In the genomic region with DNA sequence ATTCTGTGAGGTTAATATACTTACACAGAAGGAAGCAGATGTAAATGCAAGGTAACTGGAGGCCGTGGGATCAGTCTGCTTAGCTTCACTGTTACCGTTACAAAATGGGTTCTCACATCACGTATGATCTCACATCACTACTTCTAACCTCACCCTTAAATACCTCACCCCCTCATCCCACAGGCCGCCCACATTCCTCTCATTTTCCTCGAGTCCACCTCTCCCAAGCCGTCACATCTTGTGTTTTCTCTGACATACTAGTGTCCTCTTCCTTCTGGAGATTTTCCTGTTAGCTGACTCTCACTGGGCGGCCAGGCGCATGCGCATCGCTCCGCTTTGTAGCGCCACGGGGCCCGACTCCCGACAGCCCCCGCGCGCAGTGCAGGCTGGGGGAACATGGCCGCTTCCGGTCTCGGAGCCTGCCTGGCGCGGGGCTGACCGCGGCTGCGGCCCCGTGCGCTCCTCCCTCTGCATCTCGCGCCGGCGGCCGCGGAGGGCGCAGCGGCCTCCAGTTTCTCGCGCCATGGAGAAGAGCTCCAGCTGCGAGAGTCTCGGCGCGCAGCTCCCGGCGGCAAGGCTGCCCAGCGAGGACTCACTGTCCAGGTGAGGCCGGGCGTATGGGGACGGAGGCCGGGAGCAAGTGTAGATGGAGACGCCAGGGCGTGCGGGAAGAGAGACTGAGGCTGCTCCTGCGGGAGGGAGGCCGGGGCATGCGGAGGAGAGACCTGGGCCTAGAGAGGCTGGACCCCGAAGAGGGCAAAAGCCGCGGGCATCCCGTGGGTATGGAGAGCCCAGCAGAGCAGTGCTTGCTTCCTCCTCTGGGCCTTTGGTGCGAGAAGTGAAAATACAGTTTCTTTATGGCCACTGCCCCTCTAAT, we compare ENCODE assay signal across 8 mouse cellular contexts. TPM values are rescaled to one million over a fixed set of nuclear protein-coding genes. Genes with fewer than 3 reads are reported as not detected.
A peak's percentile ranks its signal among the peaks of the same experiment; 100 is the strongest.
DNase-seq lines count a peak whose midpoint lies in the region; ATAC-seq and TF ChIP-seq lines count a peak whose summit lies in the region.

No protein-coding gene starts in this region.

- TF ChIP-seq CTCF in MEL (IDR thresholded peaks at IDR 0.05 in 2 of 3, conservative IDR thresholded peaks at IDR 0.05 in 1 of 3; ENCODE audit: control insufficient read depth in 1 of 3, insufficient read depth in 1 of 3, low read depth in 2 of 3, low read length in 3 of 3, poor library complexity in 1 of 3, severe bottlenecking in 1 of 3), result peak in 1 of 3 experiments; percentile 10; a peak in 1 of 6 replicates
- no peak for TF ChIP-seq CTCF in cerebellum, adult 2 months (IDR thresholded peaks at IDR 0.05; ENCODE audit: borderline replicate concordance, insufficient read depth, low read depth, low read length)
- peak; percentile 41 for TF ChIP-seq CTCF in lung, postnatal 0 days (IDR thresholded peaks at IDR 0.05)

- peak; percentile 99 for ATAC-seq in lung, postnatal 0 days

- peak overlapping the region; percentile 66 for H3K27ac ChIP-seq in MEL (ENCODE audit: control insufficient read depth, low read depth, low read length)
- peak overlapping the region; percentile 91 for H3K27ac ChIP-seq in cerebellum, adult 2 months (ENCODE audit: insufficient read depth, low read length)
- H3K27ac ChIP-seq in hindbrain, embryonic 10.5 days, result peak overlapping the region; percentile 99
- H3K27ac ChIP-seq in lung, postnatal 0 days (ENCODE audit: low read length), result peak overlapping the region; percentile 96

- no peaks in the 10 kb centered on the region for H3K27me3 ChIP-seq in MEL (ENCODE audit: control insufficient read depth in 1 of 2, insufficient read depth in 2 of 2, low read length in 2 of 2)
- no peaks in the 10 kb centered on the region for H3K27me3 ChIP-seq in cerebellum, adult 2 months (ENCODE audit: control insufficient read depth, insufficient read depth, low read length)
- H3K27me3 ChIP-seq in hindbrain, embryonic 10.5 days (ENCODE audit: insufficient read depth, poor library complexity, severe bottlenecking), result no peaks in the 10 kb centered on the region
- H3K27me3 ChIP-seq in lung, postnatal 0 days (replicated peaks; ENCODE audit: insufficient read depth, low read length), result no peaks in the 10 kb centered on the region

- H3K79me2 ChIP-seq in MEL (ENCODE audit: control insufficient read depth, insufficient read depth, low read length, poor library complexity), result peaks cover 42% of the 10 kb centered on the region

- TF ChIP-seq POLR2A in MEL (IDR thresholded peaks at IDR 0.05; ENCODE audit: control insufficient read depth in 1 of 2, insufficient read depth in 1 of 2, low read depth in 1 of 2, low read length in 2 of 2, poor library complexity in 1 of 2), result peak; percentile 100
- peak; percentile 74 for TF ChIP-seq POLR2A in cerebellum, adult 2 months (IDR thresholded peaks at IDR 0.05; ENCODE audit: borderline replicate concordance, insufficient read depth, low read length)

- H3K4me3 ChIP-seq in MEL (ENCODE audit: control insufficient read depth in 1 of 2, insufficient read depth in 1 of 2, low read depth in 2 of 2, low read length in 2 of 2), result peak overlapping the region; percentile 62 to 66
- peak overlapping the region; percentile 96 for H3K4me3 ChIP-seq in cerebellum, adult 2 months (replicated peaks; ENCODE audit: insufficient read depth, low read depth, low read length)
- peak overlapping the region; percentile 96 for H3K4me3 ChIP-seq in hindbrain, embryonic 10.5 days
- H3K4me3 ChIP-seq in lung, postnatal 0 days (ENCODE audit: low read depth, low read length), result peak overlapping the region; percentile 84

- H3K9me3 ChIP-seq in MEL (replicated peaks; ENCODE audit: insufficient read depth, low read length), result no peaks in the 10 kb centered on the region
- H3K9me3 ChIP-seq in hindbrain, embryonic 10.5 days, result peaks cover 4% of the 10 kb centered on the region; the same call in 1 of the 2 replicates
- H3K9me3 ChIP-seq in lung, postnatal 0 days (ENCODE audit: low read length), result no peaks in the 10 kb centered on the region

- H3K9ac ChIP-seq in MEL (ENCODE audit: control insufficient read depth, low read depth, low read length, poor library complexity, severe bottlenecking), result peak overlapping the region; percentile 81
- peak overlapping the region; percentile 94 for H3K9ac ChIP-seq in lung, postnatal 0 days (replicated peaks; ENCODE audit: low read depth)

- TF ChIP-seq EP300 in MEL (IDR thresholded peaks at IDR 0.05; ENCODE audit: low read depth in 1 of 2, low read length in 2 of 2), result peak in 1 of 2 experiments; percentile 45; a peak in 2 of 4 replicates
- TF ChIP-seq EP300 in lung, postnatal 0 days (IDR thresholded peaks at IDR 0.05), result no peak

- DNase-seq in MEL (ENCODE audit: low read depth, low spot score), result peak; percentile 100
- DNase-seq in cerebellum, adult 2 months, result peak; percentile 96 to 97
- peak; percentile 93 for DNase-seq in forelimb bud, embryonic 11.5 days (ENCODE audit: low read depth, low spot score)
- DNase-seq in hindbrain, embryonic 10.5 days (ENCODE audit: low spot score), result peak; percentile 94
- peak; percentile 94 for DNase-seq in layer of hippocampus, adult 9-11 months
- peak; percentile 97 for DNase-seq in lung, postnatal 0 days (ENCODE audit: low spot score)
- DNase-seq in ovary, postnatal 14 days (ENCODE audit: low spot score), result peak; percentile 90
- DNase-seq in thymus, postnatal 14 days, result peak; percentile 97

- peaks cover 6 to 13% of the 10 kb centered on the region in 2 experiments for H3K4me1 ChIP-seq in MEL (ENCODE audit: control insufficient read depth in 1 of 2, insufficient read depth in 2 of 2, low read length in 2 of 2)
- H3K4me1 ChIP-seq in cerebellum, adult 2 months (ENCODE audit: control insufficient read depth, insufficient read depth, low read length), result no peaks in the 10 kb centered on the region; the same call in 1 of the 2 replicates
- H3K4me1 ChIP-seq in hindbrain, embryonic 10.5 days (replicated peaks), result peaks cover 16% of the 10 kb centered on the region
- peaks cover 3% of the 10 kb centered on the region; the same call in 1 of the 2 replicates for H3K4me1 ChIP-seq in lung, postnatal 0 days (ENCODE audit: insufficient read depth, low read depth, low read length)

- peaks cover 0 to 23% of the 10 kb centered on the region in 2 experiments; a peak in 3 of 4 replicates for H3K36me3 ChIP-seq in MEL (ENCODE audit: control insufficient read depth in 1 of 2, insufficient read depth in 2 of 2, low read length in 2 of 2)
- H3K36me3 ChIP-seq in hindbrain, embryonic 10.5 days, result peaks cover 11% of the 10 kb centered on the region
- H3K36me3 ChIP-seq in lung, postnatal 0 days (ENCODE audit: insufficient read depth, low read length), result no peaks in the 10 kb centered on the region

- TF ChIP-seq RAD21 in MEL (IDR thresholded peaks at IDR 0.05; ENCODE audit: low read depth, low read length), result no peak

- H3K4me2 ChIP-seq in lung, postnatal 0 days (replicated peaks; ENCODE audit: low read depth, low read length), result peak overlapping the region; percentile 81

- under 1% methylated on average over 60 of the region's 60 CpGs for WGBS in cerebellum, adult 2 months
- 1% methylated on average over 60 of the region's 60 CpGs for WGBS in hindbrain, embryonic 10.5 days
- 1% methylated on average over 60 of the region's 60 CpGs for WGBS in lung, postnatal 0 days

TF ChIP-seq in MEL, 35 proteins besides CTCF, POLR2A, EP300 and RAD21 (continues in another document):
- TF ChIP-seq USF2 (IDR thresholded peaks at IDR 0.05; ENCODE audit: borderline replicate concordance in 1 of 2, insufficient read depth in 1 of 2, low read depth in 1 of 2, low read length in 2 of 2), result no peak
- peak; percentile 75 for TF ChIP-seq MAZ (IDR thresholded peaks at IDR 0.05; ENCODE audit: low read depth, low read length)
- 0 out of 2 replicates have a peak, but pooled peaks have one; percentile 60 for TF ChIP-seq MYB (IDR thresholded peaks at IDR 0.05; ENCODE audit: low read depth, low read length)
- 0 out of 2 replicates have a peak, but pooled peaks have one; percentile 14 for TF ChIP-seq MAX (IDR thresholded peaks at IDR 0.05; ENCODE audit: low read length)
- peak; percentile 85 for TF ChIP-seq SIN3A (IDR thresholded peaks at IDR 0.05; ENCODE audit: low read length)
- TF ChIP-seq SMC3 (IDR thresholded peaks at IDR 0.05; ENCODE audit: low read depth, low read length), result peak; percentile 15; the same call in 1 of the 2 replicates
- 0 out of 2 replicates have a peak, but pooled peaks have one; percentile 57 for TF ChIP-seq ZKSCAN1 (IDR thresholded peaks at IDR 0.05; ENCODE audit: low read depth, low read length)
- peak; percentile 92 for TF ChIP-seq HCFC1 (IDR thresholded peaks at IDR 0.05; ENCODE audit: low read depth, low read length)
- TF ChIP-seq E2F4 (IDR thresholded peaks at IDR 0.05; ENCODE audit: borderline replicate concordance, low read depth, low read length), result peak; percentile 80; the same call in 1 of the 2 replicates
- TF ChIP-seq GABPA (IDR thresholded peaks at IDR 0.05; ENCODE audit: low read depth, low read length), result no peak
- TF ChIP-seq NRF1 (IDR thresholded peaks at IDR 0.05; ENCODE audit: insufficient read depth, low read depth, low read length, poor library complexity, severe bottlenecking), result peak; percentile 98; the same call in 1 of the 2 replicates
- TF ChIP-seq ZC3H11A (IDR thresholded peaks at IDR 0.05; ENCODE audit: low read depth, low read length), result no peak
- TF ChIP-seq TBP (IDR thresholded peaks at IDR 0.05; ENCODE audit: low read depth, low read length), result peak; percentile 95
- TF ChIP-seq BHLHE40 (IDR thresholded peaks at IDR 0.05; ENCODE audit: borderline replicate concordance, low read depth, low read length), result no peak
- peak; percentile 51 for TF ChIP-seq ETS1 (IDR thresholded peaks at IDR 0.05; ENCODE audit: low read depth, low read length)
- peak; percentile 98 for TF ChIP-seq CHD1 (IDR thresholded peaks at IDR 0.05; ENCODE audit: low read depth, low read length)
- TF ChIP-seq MAFK (IDR thresholded peaks at IDR 0.05; ENCODE audit: borderline replicate concordance, low read depth, low read length), result no peak
- no peak for TF ChIP-seq MEF2A (IDR thresholded peaks at IDR 0.05; ENCODE audit: extremely low read depth, insufficient replicate concordance, low read depth, low read length, poor library complexity, severe bottlenecking)
- peak; percentile 92 for TF ChIP-seq POLR2AphosphoS5 (IDR thresholded peaks at IDR 0.05; ENCODE audit: borderline replicate concordance, low read depth, low read length)
- TF ChIP-seq ZNF384 (IDR thresholded peaks at IDR 0.05; ENCODE audit: low read depth, low read length), result no peak
- peak; percentile 78 for TF ChIP-seq KAT2A (conservative IDR thresholded peaks at IDR 0.05; ENCODE audit: low read depth, low read length)

RNA-seq across cellular contexts. Expression of a gene that starts 0.8 kb away (rescaled TPM):
- total RNA-seq in MEL (2012; rRNA removed), result 75.2 and 80.5 TPM in 2 replicates
- polyA plus RNA-seq in MEL (2012; ENCODE audit: insufficient read depth in 1 of 2, insufficient read length in 2 of 2, low read depth in 1 of 2, low replicate concordance in 2 of 2, missing spikeins in 1 of 2), result 10 to 100 TPM; 47.1 to 95.8 TPM
- polyA plus RNA-seq in cerebellum, adult 2 months (2012; rRNA removed), result 44.1 and 44.3 TPM in 2 replicates
- 69.4 and 75.4 TPM in 2 replicates for polyA plus RNA-seq in hindbrain, embryonic 10.5 days (2016; fragmentation: Nextera tagmentation; extraction: Ambion mirVana)
- 58.1 and 62.6 TPM in 2 replicates for polyA plus RNA-seq in lung, postnatal 0 days (2015; fragmentation: Nextera tagmentation; extraction: Ambion mirVana)

Comparison
In these comparisons a context has a peak if more than half of its experiments do, and no peak if none do; other contexts are left out.
1. Peak in every context shown above with its lines: DNase-seq, ATAC-seq, H3K4me3 ChIP-seq and H3K27ac ChIP-seq.